In genomic region chr2:155691723-155692493, GRCm38 (mm10) we compare ENCODE assay signal across 7 mouse cellular contexts. TPM values are rescaled to one million over a fixed set of nuclear protein-coding genes. Genes with fewer than 3 reads are reported as not detected.
DNase-seq lines count a peak whose midpoint lies in the region; ATAC-seq lines count a peak whose summit lies in the region.

Gene Trpc4ap, minus strand, starts transcription at chr2:155692384.

- H3K4me1 ChIP-seq in intestine, embryonic 16.5 days (ENCODE audit: control insufficient read depth, insufficient read depth, low read length): peaks cover 13% of the 10 kb centered on the region
- H3K4me1 ChIP-seq in midbrain, embryonic 11.5 days (ENCODE audit: control insufficient read depth, insufficient read depth, low read length): peaks cover 12% of the 10 kb centered on the region

- H3K27me3 ChIP-seq in intestine, embryonic 16.5 days (replicated peaks; ENCODE audit: control insufficient read depth, insufficient read depth, low read length): no peaks in the 10 kb centered on the region
- no peaks in the 10 kb centered on the region for H3K27me3 ChIP-seq in midbrain, embryonic 11.5 days (ENCODE audit: control insufficient read depth, insufficient read depth, low read length)

- no peaks in the 10 kb centered on the region for H3K36me3 ChIP-seq in intestine, embryonic 16.5 days (ENCODE audit: control insufficient read depth, insufficient read depth, low read length)
- H3K36me3 ChIP-seq in midbrain, embryonic 11.5 days (ENCODE audit: control insufficient read depth, insufficient read depth, low read length): no peaks in the 10 kb centered on the region

- H3K9me3 ChIP-seq in intestine, embryonic 16.5 days (ENCODE audit: control insufficient read depth, low read length): no peaks in the 10 kb centered on the region
- H3K9me3 ChIP-seq in midbrain, embryonic 11.5 days (ENCODE audit: control insufficient read depth, low read length): no peaks in the 10 kb centered on the region

- intact Hi-C loops in left cerebral cortex, postnatal 36 days (cut with DNase I): no loop called here

- H3K4me3 ChIP-seq in intestine, embryonic 16.5 days (ENCODE audit: low read length): peak within 1 kb of the TSS; percentile 99
- H3K4me3 ChIP-seq in midbrain, embryonic 11.5 days (ENCODE audit: low read depth, low read length): peak within 1 kb of the TSS; percentile 94

- peak within 1 kb of the TSS; percentile 90 for H3K27ac ChIP-seq in intestine, embryonic 16.5 days (ENCODE audit: low read length)
- peak within 1 kb of the TSS; percentile 78 for H3K27ac ChIP-seq in midbrain, embryonic 11.5 days (ENCODE audit: low read depth, low read length)

- H3K9ac ChIP-seq in intestine, embryonic 16.5 days (ENCODE audit: low read depth, low read length): peak within 1 kb of the TSS; percentile 97
- H3K9ac ChIP-seq in midbrain, embryonic 11.5 days (ENCODE audit: low read length): peak within 1 kb of the TSS; percentile 93

- DNase-seq in adrenal gland, adult 2 months: peak; percentile 97
- DNase-seq in embryo, embryonic 11.5 days (ENCODE audit: low read depth, low spot score): peak; percentile 92
- peak; percentile 95 to 96 for DNase-seq in gastrocnemius, postnatal 4 days (ENCODE audit: low spot score in 2 of 2)
- peak; percentile 97 to 98 for DNase-seq in left cerebral cortex, postnatal 36 days (ENCODE audit: low spot score in 2 of 2)
- peak; percentile 100 for DNase-seq in midbrain, embryonic 11.5 days (ENCODE audit: low spot score, missing footprints)
- DNase-seq in skeletal muscle tissue, adult 2 months (ENCODE audit: low read depth, low spot score): peak; percentile 92

- peak within 1 kb of the TSS; percentile 84 for H3K4me2 ChIP-seq in intestine, embryonic 16.5 days (ENCODE audit: low read depth, low read length)
- H3K4me2 ChIP-seq in midbrain, embryonic 11.5 days: peak within 1 kb of the TSS; percentile 79

- under 1% methylated on average over 71 of the region's 72 CpGs for WGBS in intestine, embryonic 16.5 days
- under 1% methylated on average over 67 of the region's 72 CpGs for WGBS in midbrain, embryonic 11.5 days

- peak; percentile 97 for ATAC-seq in intestine, embryonic 16.5 days
- ATAC-seq in midbrain, embryonic 11.5 days (ENCODE audit: low FRiP score): peak; percentile 96

RNA-seq across cellular contexts. Expression of gene Trpc4ap, which starts in this region (rescaled TPM):
- total RNA-seq in adrenal gland, adult 2 months (2021): 100 to 1,000 TPM; 125 to 152 TPM
- 205 and 228 TPM in 2 replicates for polyA plus RNA-seq in adrenal gland, adult 2 months (2012; rRNA removed)
- 100 to 1,000 TPM; 104 to 109 TPM for total RNA-seq in gastrocnemius, postnatal 4 days (2021)
- 99.3 and 103 TPM in 2 replicates for polyA plus RNA-seq in intestine, embryonic 16.5 days (2015; fragmentation: Nextera tagmentation; extraction: Ambion mirVana)
- total RNA-seq in left cerebral cortex, postnatal 36 days (2021): 100 to 1,000 TPM; 148 to 149 TPM
- polyA plus RNA-seq in midbrain, embryonic 11.5 days (2014; fragmentation: Nextera tagmentation; extraction: Ambion mirVana): 138 and 144 TPM in 2 replicates

Comparison
In these comparisons a context has a peak if more than half of its experiments do, and no peak if none do; other contexts are left out.
1. Peak in every context shown above with its lines: DNase-seq, ATAC-seq, H3K4me3 ChIP-seq and H3K27ac ChIP-seq.